Mouse (Mus musculus): ENCODE data around the gene Gm3250.
"Not testable (repeated sequence)": the region's sequence is repeated elsewhere in the genome, so short reads cannot be mapped to it uniquely, and the experiment has no call there.

Gm3250 gene

GRCm38 (mm10) chr10:77782442-77782841 is at the start of gene Gm3250:
TSS of gene Gm3250 (minus strand) at chr10:77782542.
- DNase-seq (ENCODE audit: low spot score), result not testable (repeated sequence)

- DNase-seq (ENCODE audit: low spot score), result no peak
These were observed 44.6 kb upstream of the Gm3250 start, which contains the start of gene Krtap10-4 for GRCm38 (mm10) chr10:77826951-77827350. TSS of gene Krtap10-4 (minus strand) at chr10:77827095.

- no peak for DNase-seq (ENCODE audit: low spot score)
These were observed 36.9 kb upstream of the Gm3250 start for GRCm38 (mm10) chr10:77819203-77819602.

GRCm38 (mm10) chr10:77818523-77818922 is 36.2 kb upstream of the Gm3250 start:
- DNase-seq (ENCODE audit: low spot score), result no peak

- DNase-seq (ENCODE audit: low spot score), result no peak
These were observed 33.2 kb upstream of the Gm3250 start for GRCm38 (mm10) chr10:77815514-77815913.

DNA sequence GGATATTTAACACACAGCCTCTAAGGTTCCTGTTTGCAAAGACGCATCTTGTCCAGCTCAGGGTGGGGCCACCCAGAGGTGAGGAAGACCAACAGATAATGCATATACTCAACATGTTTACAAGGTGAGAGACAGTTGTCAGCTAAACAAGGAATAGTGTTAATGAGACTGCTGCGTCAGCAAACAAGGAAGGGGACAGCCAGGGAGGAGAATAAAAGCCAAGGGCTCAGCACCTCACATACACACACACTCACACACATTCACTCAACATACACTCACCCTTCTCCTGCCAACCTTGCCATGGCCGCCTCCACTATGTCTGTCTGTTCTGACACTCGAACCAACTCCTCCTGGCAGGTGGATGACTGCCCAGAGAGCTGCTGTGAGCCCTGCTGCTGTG is 32.0 kb upstream of the Gm3250 start, which contains the start of gene Gm2696:
Gm2696 (plus strand) TSS at position 301 of the 400 bp plus-strand sequence.
- DNase-seq (ENCODE audit: low spot score), result no peak

DNA sequence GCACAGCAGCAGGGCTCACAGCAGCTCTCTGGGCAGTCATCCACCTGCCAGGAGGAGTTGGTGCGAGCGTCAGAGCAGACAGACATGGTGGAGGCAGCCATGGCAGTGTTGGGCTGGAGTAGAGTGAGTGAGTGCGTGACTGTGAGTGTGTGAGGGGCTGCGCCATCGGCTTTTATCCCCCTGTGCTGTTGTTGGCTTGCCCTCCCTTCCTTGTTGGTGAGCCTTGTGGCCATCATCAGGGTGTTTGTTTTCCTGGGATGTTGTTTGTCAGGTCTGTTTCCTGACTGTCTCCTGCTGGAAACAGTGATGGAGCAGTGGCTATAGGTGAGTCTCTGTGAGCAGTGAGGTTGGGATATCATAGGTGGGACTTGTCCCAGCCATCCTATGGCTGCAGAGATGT is 29.4 kb upstream of the Gm3250 start, which contains the start of gene Gm9507:
Gm9507 (minus strand) TSS at position 101 of the 400 bp plus-strand sequence.
- DNase-seq (ENCODE audit: low spot score), result no peak

GRCm38 (mm10) chr10:77804095-77804494 is 21.8 kb upstream of the Gm3250 start:
- no peak for DNase-seq (ENCODE audit: low spot score)

GRCm38 (mm10) chr10:77798921-77799508 is 16.7 kb upstream of the Gm3250 start, which contains the start of gene Gm19668:
TSS of gene Gm19668 (minus strand) at chr10:77799133.
- DNase-seq (ENCODE audit: low spot score), result no peak

DNA sequence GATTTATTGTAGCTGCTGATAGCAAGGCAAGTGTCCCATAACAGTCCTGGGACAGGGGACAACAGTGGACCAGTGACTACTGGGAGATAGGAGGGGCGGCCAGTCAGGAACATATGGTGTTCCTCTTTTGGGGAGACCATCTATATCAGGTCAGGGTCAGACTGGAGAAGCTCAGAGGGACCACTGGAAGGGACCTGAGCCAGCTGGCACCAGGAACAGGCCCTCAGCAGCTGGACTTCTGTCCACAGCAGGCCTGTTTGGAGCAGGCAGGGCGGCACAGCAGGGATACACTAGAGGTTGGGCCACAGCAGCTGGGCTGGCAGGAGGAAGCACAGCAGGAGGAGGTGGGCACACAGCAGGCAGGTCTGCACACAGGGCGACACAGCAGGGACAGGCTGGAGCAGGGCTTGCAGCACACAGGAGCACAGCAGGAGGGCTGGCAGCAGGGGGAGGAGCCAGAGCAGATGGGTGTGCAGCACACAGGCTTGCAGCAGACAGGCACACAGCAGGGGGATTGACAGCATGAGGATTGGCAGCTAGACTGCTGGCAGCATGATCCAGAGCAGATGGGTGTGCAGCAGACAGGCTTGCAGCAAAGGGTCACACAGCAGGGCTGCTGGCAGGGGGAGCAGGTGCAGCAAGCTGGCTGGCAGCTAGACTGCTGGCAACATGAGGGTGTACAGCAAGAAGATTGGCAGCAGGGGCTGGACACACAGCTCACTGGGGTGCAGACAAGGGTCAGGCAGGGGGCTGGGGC is 16.0 kb upstream of the Gm3250 start:
- not testable (repeated sequence) for DNase-seq (ENCODE audit: low spot score)

GRCm38 (mm10) chr10:77797677-77798076 is 15.3 kb upstream of the Gm3250 start:
- DNase-seq (ENCODE audit: low spot score), result no peak

GRCm38 (mm10) chr10:77794976-77795375 is 12.6 kb upstream of the Gm3250 start, which contains the start of gene Gm9639:
TSS of gene Gm9639 (minus strand) at chr10:77795076.
- DNase-seq (ENCODE audit: low spot score), result no peak

- no peak for DNase-seq (ENCODE audit: low spot score)
These were observed 6.3 kb upstream of the Gm3250 start for GRCm38 (mm10) chr10:77788621-77789020.

DNA sequence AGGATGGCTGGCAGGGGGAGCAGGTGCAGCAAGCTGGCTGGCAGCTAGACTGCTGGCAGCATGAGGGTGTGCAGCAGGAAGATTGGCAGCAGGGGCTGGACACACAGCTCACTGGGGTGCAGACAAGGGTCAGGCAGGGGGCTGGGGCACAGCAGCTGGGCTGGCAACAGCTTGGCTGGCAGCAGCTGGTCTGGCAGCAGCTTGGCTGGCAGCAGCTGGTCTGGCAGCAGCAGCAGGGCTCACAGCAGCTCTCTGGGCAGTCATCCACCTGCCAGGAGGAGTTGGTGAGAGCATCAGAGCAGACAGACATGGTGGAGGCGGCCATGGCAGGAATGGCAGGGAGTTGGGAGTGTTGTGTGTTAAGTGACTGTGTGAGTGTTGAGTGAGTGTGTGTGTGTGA is 5.5 kb upstream of the Gm3250 start, which contains the start of gene Gm7137:
Gm7137 (minus strand) TSS at position 325 of the 400 bp plus-strand sequence.
- DNase-seq (ENCODE audit: low spot score), result not testable (repeated sequence)

GRCm38 (mm10) chr10:77783396-77783795 is 1.1 kb upstream of the Gm3250 start:
- not testable (repeated sequence) for DNase-seq (ENCODE audit: low spot score)

GRCm38 (mm10) chr10:77776844-77777243 is 5.5 kb downstream of the Gm3250 start, which contains the start of gene Gm7138:
TSS of gene Gm7138 (minus strand) at chr10:77776944.
- DNase-seq (ENCODE audit: low spot score), result not testable (repeated sequence)

GRCm38 (mm10) chr10:77772142-77772541 is 10.2 kb downstream of the Gm3250 start:
- not testable (repeated sequence) for DNase-seq (ENCODE audit: low spot score)

GRCm38 (mm10) chr10:77771225-77771624 is 11.1 kb downstream of the Gm3250 start, which contains the start of gene Gm3238:
TSS of gene Gm3238 (minus strand) at chr10:77771325.
- not testable (repeated sequence) for DNase-seq (ENCODE audit: low spot score)

- DNase-seq (ENCODE audit: low spot score), result no peak
These were observed 12.6 kb downstream of the Gm3250 start for GRCm38 (mm10) chr10:77769727-77770126.

DNA sequence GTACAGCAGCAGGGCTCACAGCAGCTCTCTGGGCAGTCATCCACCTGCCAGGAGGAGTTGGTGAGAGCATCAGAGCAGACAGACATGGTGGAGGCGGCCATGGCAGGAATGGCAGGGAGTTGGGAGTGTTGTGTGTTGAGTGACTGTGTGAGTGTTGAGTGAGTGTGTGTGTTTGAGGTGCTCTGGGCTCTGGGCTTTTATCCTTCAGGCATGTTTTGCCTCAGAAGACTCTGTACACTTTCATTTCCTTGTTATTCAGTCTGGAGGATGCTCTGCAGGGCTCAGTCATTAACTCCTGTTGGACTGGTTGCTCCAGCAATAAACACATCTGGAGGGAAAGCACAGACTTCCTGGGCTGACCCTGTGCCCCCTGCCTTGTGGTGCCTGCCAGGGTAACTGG is 22.8 kb downstream of the Gm3250 start, which contains the start of gene Gm3233:
Gm3233 (minus strand) TSS at position 101 of the 400 bp plus-strand sequence.
- not testable (repeated sequence) for DNase-seq (ENCODE audit: low spot score)

DNA sequence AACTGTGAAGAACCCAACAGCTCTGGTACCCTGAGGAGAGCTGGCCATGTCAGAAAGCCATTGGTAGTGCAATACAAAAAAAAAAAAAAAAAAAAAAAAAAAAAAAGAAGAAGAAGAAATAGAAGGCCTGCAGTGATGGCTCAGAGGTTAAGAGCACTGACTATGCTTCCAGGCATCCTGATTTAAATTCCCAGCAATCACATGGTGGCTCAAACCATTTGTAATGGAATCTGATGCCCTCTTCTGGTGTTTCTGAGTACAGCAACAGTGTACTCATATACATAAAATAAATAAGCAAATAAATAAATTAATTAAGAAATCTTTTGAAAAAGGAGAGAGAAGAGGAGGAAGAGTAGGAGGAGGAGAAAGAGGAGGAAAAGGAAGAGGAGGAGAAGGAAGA is 28.9 kb downstream of the Gm3250 start:
- DNase-seq (ENCODE audit: low spot score), result no peak

- not testable (repeated sequence) for DNase-seq (ENCODE audit: low spot score)
These were observed 30.0 kb downstream of the Gm3250 start for GRCm38 (mm10) chr10:77752312-77752711.

DNA sequence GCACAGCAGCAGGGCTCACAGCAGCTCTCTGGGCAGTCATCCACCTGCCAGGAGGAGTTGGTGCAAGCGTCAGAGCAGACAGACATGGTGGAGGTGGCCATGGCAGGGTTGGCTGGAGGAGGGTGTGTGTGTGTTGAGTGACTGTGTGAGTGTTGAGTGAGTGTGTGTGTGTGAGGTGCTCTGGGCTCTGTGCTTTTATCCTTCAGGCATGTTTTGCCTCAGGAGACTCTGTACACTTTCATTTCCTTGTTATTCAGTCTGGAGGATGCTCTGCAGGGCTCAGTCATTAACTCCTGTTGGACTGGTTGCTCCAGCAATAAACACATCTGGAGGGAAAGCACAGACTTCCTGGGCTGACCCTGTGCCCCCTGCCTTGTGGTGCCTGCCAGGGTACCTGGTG is 31.1 kb downstream of the Gm3250 start, which contains the start of gene Gm9736:
Gm9736 (minus strand) TSS at position 101 of the 400 bp plus-strand sequence.
- DNase-seq (ENCODE audit: low spot score), result not testable (repeated sequence)
